ENCODE assay signal across 15 mouse cellular contexts in the genomic region with DNA sequence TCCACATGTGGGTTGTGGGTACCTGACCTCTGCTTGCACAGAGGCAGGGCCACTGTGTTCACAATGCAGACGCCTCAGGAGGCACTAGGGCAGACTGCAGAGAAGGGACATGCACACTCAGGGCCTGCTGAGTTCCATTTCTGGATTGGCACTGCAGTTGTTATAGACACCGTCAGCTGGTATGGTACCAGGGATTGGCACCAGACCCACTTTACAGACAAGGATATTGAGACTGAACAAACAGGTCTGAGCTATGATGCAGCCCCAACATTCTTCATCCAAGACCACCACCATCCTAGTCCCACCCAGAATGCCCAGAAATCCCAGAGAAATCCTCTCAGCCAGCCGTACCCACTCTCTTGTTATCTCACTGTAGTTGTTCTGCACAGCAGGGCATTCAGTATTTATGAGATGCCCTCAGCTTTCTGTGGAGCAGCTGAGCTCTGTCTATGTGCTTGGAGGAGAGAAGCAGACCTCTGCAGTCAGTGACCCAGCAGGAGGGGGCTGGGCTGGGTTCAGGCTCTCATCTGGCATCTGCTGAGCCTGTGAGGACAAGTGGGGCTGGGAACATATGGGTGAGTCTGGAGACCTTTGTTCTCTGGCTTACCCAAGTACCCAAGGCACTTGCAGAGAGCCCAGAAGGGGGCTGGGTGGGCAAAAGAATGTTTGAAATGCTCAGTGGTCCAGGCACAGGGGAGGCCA. TPM values are rescaled to one million over a fixed set of nuclear protein-coding genes. Genes with fewer than 3 reads are reported as not detected.
A peak's percentile ranks its signal among the peaks of the same experiment; 100 is the strongest.
DNase-seq lines count a peak whose midpoint lies in the region; ATAC-seq and TF ChIP-seq lines count a peak whose summit lies in the region.
"Had no signal": no experiment of that assay in that cellular context is flagged by ENCODE, and none has a peak within 500 bp of the region (broad histone marks: within the 10 kb centered on the region; RNA-seq: fewer than 3 reads in every experiment).

No protein-coding gene starts in this region.

- H3K4me2 ChIP-seq in embryonic facial prominence, embryonic 15.5 days (replicated peaks), result no peak overlapping the region
- no peak overlapping the region for H3K4me2 ChIP-seq in forebrain, embryonic 14.5 days (ENCODE audit: low read length)
- H3K4me2 ChIP-seq in hindbrain, postnatal 0 days (ENCODE audit: low read depth, low read length), result no peak overlapping the region
- H3K4me2 ChIP-seq in neural tube, embryonic 11.5 days (ENCODE audit: low read depth), result no peak overlapping the region
- H3K4me2 ChIP-seq in intestine, postnatal 0 days (replicated peaks; ENCODE audit: low read depth), result no peak overlapping the region

- no peaks in the 10 kb centered on the region for H3K36me3 ChIP-seq in embryonic facial prominence, embryonic 15.5 days
- no peaks in the 10 kb centered on the region for H3K36me3 ChIP-seq in forebrain, embryonic 14.5 days (ENCODE audit: control insufficient read depth, insufficient read depth, low read length)
- no peaks in the 10 kb centered on the region for H3K36me3 ChIP-seq in hindbrain, postnatal 0 days (ENCODE audit: insufficient read depth, low read length)
- no peaks in the 10 kb centered on the region for H3K36me3 ChIP-seq in neural tube, embryonic 11.5 days (ENCODE audit: control insufficient read depth, insufficient read depth, low read length)
- no peaks in the 10 kb centered on the region for H3K36me3 ChIP-seq in intestine, postnatal 0 days (ENCODE audit: control insufficient read depth, insufficient read depth)

- 66% methylated on average over 3 of the region's 3 CpGs for WGBS in embryonic facial prominence, embryonic 15.5 days
- WGBS in forebrain, embryonic 14.5 days, result 50% methylated on average over 3 of the region's 3 CpGs
- WGBS in hindbrain, postnatal 0 days, result 28% methylated on average over 3 of the region's 3 CpGs
- 58% methylated on average over 3 of the region's 3 CpGs for WGBS in neural tube, embryonic 11.5 days
- 75% methylated on average over 3 of the region's 3 CpGs for WGBS in intestine, postnatal 0 days

- ATAC-seq in embryonic facial prominence, embryonic 15.5 days (ENCODE audit: insufficient number of reproducible peaks, low FRiP score, low TSS enrichment, low read depth), result peak; percentile 13; the same call in 1 of the 2 replicates
- ATAC-seq in forebrain, embryonic 14.5 days, result peak; percentile 44
- ATAC-seq in hindbrain, postnatal 0 days, result no peak; the same call in 1 of the 2 replicates
- ATAC-seq in neural tube, embryonic 11.5 days (ENCODE audit: insufficient read depth, low FRiP score, low TSS enrichment), result peak; percentile 46; the same call in 1 of the 2 replicates
- no peak for ATAC-seq in intestine, postnatal 0 days
- ATAC-seq: intestine, embryonic 16.5 days had no signal

- no peak overlapping the region for H3K27ac ChIP-seq in embryonic facial prominence, embryonic 15.5 days (replicated peaks)
- H3K27ac ChIP-seq in forebrain, embryonic 14.5 days (ENCODE audit: low read depth, low read length), result peak overlapping the region; percentile 87
- peak overlapping the region; percentile 88; the same call in 1 of the 2 replicates for H3K27ac ChIP-seq in hindbrain, postnatal 0 days
- peak overlapping the region; percentile 96 for H3K27ac ChIP-seq in neural tube, embryonic 11.5 days (ENCODE audit: low read depth, low read length)
- H3K27ac ChIP-seq in intestine, postnatal 0 days (ENCODE audit: low read depth, low read length), result no peak overlapping the region

- DNase-seq in forebrain, embryonic 14.5 days (ENCODE audit: low spot score), result peak; percentile 69
- DNase-seq in hindbrain, postnatal 0 days (ENCODE audit: low spot score), result peak; percentile 39
- peak; percentile 73 for DNase-seq in neural tube, embryonic 11.5 days (ENCODE audit: low spot score)
- DNase-seq in adrenal gland, postnatal 10 days, result no peak
- no peak for DNase-seq in kidney, postnatal 10 days
- DNase-seq in left cerebral cortex, adult 8-10 months (ENCODE audit: low spot score in 2 of 2), result no peak
- DNase-seq: adrenal gland, postnatal 25 days; heart, adult 18-20 months; lung, postnatal 36 days had no signal

- H3K9me3 ChIP-seq in embryonic facial prominence, embryonic 15.5 days (replicated peaks), result no peaks in the 10 kb centered on the region
- no peaks in the 10 kb centered on the region for H3K9me3 ChIP-seq in forebrain, embryonic 14.5 days (replicated peaks; ENCODE audit: control insufficient read depth, low read length)
- H3K9me3 ChIP-seq in hindbrain, postnatal 0 days (ENCODE audit: low read length), result no peaks in the 10 kb centered on the region
- no peaks in the 10 kb centered on the region for H3K9me3 ChIP-seq in neural tube, embryonic 11.5 days (ENCODE audit: control insufficient read depth, low read length)
- no peaks in the 10 kb centered on the region for H3K9me3 ChIP-seq in intestine, postnatal 0 days (ENCODE audit: control insufficient read depth)

- peaks cover 33% of the 10 kb centered on the region for H3K27me3 ChIP-seq in embryonic facial prominence, embryonic 15.5 days
- H3K27me3 ChIP-seq in forebrain, embryonic 14.5 days (replicated peaks; ENCODE audit: control insufficient read depth, insufficient read depth, low read length), result no peaks in the 10 kb centered on the region
- H3K27me3 ChIP-seq in hindbrain, postnatal 0 days (ENCODE audit: insufficient read depth, low read length), result no peaks in the 10 kb centered on the region
- H3K27me3 ChIP-seq in neural tube, embryonic 11.5 days (ENCODE audit: control insufficient read depth, insufficient read depth, low read length), result no peaks in the 10 kb centered on the region
- no peaks in the 10 kb centered on the region for H3K27me3 ChIP-seq in intestine, postnatal 0 days (replicated peaks; ENCODE audit: control insufficient read depth, insufficient read depth, low read length)

- no peak overlapping the region for H3K4me3 ChIP-seq in embryonic facial prominence, embryonic 15.5 days (replicated peaks)
- H3K4me3 ChIP-seq in forebrain, embryonic 14.5 days (ENCODE audit: low read depth, low read length), result no peak overlapping the region
- H3K4me3 ChIP-seq in hindbrain, postnatal 0 days (ENCODE audit: low read length), result no peak overlapping the region
- no peak overlapping the region for H3K4me3 ChIP-seq in neural tube, embryonic 11.5 days (ENCODE audit: low read depth, low read length)
- H3K4me3 ChIP-seq in intestine, postnatal 0 days (ENCODE audit: low read depth, low read length), result no peak overlapping the region
- H3K4me3 ChIP-seq: myocyte had no signal

- H3K9ac ChIP-seq in embryonic facial prominence, embryonic 15.5 days, result no peak overlapping the region
- H3K9ac ChIP-seq in forebrain, embryonic 14.5 days (ENCODE audit: low read length), result no peak overlapping the region
- H3K9ac ChIP-seq in hindbrain, postnatal 0 days (replicated peaks; ENCODE audit: low read length), result no peak overlapping the region
- H3K9ac ChIP-seq in neural tube, embryonic 11.5 days (ENCODE audit: low read length), result peak overlapping the region; percentile 33
- H3K9ac ChIP-seq in intestine, postnatal 0 days (ENCODE audit: low read depth, low read length), result no peak overlapping the region

- no peak for TF ChIP-seq CTCF in hindbrain, postnatal 0 days (IDR thresholded peaks at IDR 0.05; ENCODE audit: low read depth)
- TF ChIP-seq CTCF in intestine, postnatal 0 days (IDR thresholded peaks at IDR 0.05; ENCODE audit: low read depth), result no peak

- H3K4me1 ChIP-seq in embryonic facial prominence, embryonic 15.5 days, result peaks cover 6% of the 10 kb centered on the region; the same call in 1 of the 2 replicates
- peaks cover 19% of the 10 kb centered on the region for H3K4me1 ChIP-seq in forebrain, embryonic 14.5 days (ENCODE audit: control insufficient read depth, insufficient read depth, low read length)
- H3K4me1 ChIP-seq in hindbrain, postnatal 0 days (ENCODE audit: insufficient read depth, low read length), result no peaks in the 10 kb centered on the region; the same call in 1 of the 2 replicates
- peaks cover 32% of the 10 kb centered on the region for H3K4me1 ChIP-seq in neural tube, embryonic 11.5 days (ENCODE audit: control insufficient read depth, insufficient read depth, low read length)
- H3K4me1 ChIP-seq in intestine, postnatal 0 days (replicated peaks; ENCODE audit: control insufficient read depth, insufficient read depth, low read length), result 0 out of 2 replicates have a peak, but pooled peaks cover 6% of the 10 kb centered on the region

RNA-seq across cellular contexts. Expression of a gene that starts 13.4 kb away (rescaled TPM):
- polyA plus RNA-seq in embryonic facial prominence, embryonic 15.5 days (2015; fragmentation: Nextera tagmentation; extraction: Ambion mirVana), result 3.4 and 3.7 TPM in 2 replicates
- polyA plus RNA-seq in forebrain, embryonic 14.5 days (2014; fragmentation: Nextera tagmentation; extraction: Ambion mirVana), result 1.4 and 2.2 TPM in 2 replicates
- total RNA-seq in hindbrain, postnatal 0 days (2014; rRNA removed), result 0.26 and 1.8 TPM in 2 replicates
- 1.6 and 2.4 TPM in 2 replicates for polyA plus RNA-seq in hindbrain, postnatal 0 days (2015; fragmentation: Nextera tagmentation; extraction: Ambion mirVana)
- polyA plus RNA-seq in neural tube, embryonic 11.5 days (2014; fragmentation: Nextera tagmentation; extraction: Ambion mirVana), result 0.53 and 1.3 TPM in 2 replicates
- 1.1 and 1.3 TPM in 2 replicates for polyA plus RNA-seq in intestine, postnatal 0 days (2015; fragmentation: Nextera tagmentation; extraction: Ambion mirVana)
- 10 to 100 TPM in 1 of 2 experiments, 1 to 10 TPM in 1; 7.9 to 17.4 TPM for total RNA-seq in adrenal gland, postnatal 10 days (2021)
- total RNA-seq in left cerebral cortex, adult 8-10 months (2022), result 1 to 10 TPM in 1 of 4 experiments, under 1 TPM in 3; 0.51 to 1.5 (median 0.82) TPM
- total RNA-seq: common myeloid progenitor, adult 5-6 weeks had no signal

RNA-seq across cellular contexts. Expression of a gene that starts 16.7 kb away (rescaled TPM):
- 6.8 and 7.7 TPM in 2 replicates for polyA plus RNA-seq in embryonic facial prominence, embryonic 15.5 days (2015; fragmentation: Nextera tagmentation; extraction: Ambion mirVana)
- 2.5 and 4.6 TPM in 2 replicates for polyA plus RNA-seq in forebrain, embryonic 14.5 days (2014; fragmentation: Nextera tagmentation; extraction: Ambion mirVana)
- 8.0 and 11.7 TPM in 2 replicates for total RNA-seq in hindbrain, postnatal 0 days (2014; rRNA removed)
- 14.2 and 14.6 TPM in 2 replicates for polyA plus RNA-seq in hindbrain, postnatal 0 days (2015; fragmentation: Nextera tagmentation; extraction: Ambion mirVana)
- polyA plus RNA-seq in neural tube, embryonic 11.5 days (2014; fragmentation: Nextera tagmentation; extraction: Ambion mirVana), result 0.53 and 0.90 TPM in 2 replicates
- polyA plus RNA-seq in intestine, postnatal 0 days (2015; fragmentation: Nextera tagmentation; extraction: Ambion mirVana), result 0.22 and 0.34 TPM in 2 replicates
- 1 to 10 TPM; 1.4 to 2.2 TPM for total RNA-seq in adrenal gland, postnatal 10 days (2021)
- total RNA-seq in left cerebral cortex, adult 8-10 months (2022), result 1 to 10 TPM; 4.3 to 8.2 (median 5.4) TPM
- total RNA-seq: common myeloid progenitor, adult 5-6 weeks; liver, adult 2 months had no signal
- polyA plus RNA-seq: liver, adult 2 months had no signal

RNA-seq across cellular contexts. Expression of a gene that starts 37.6 kb away (rescaled TPM):
- polyA plus RNA-seq in embryonic facial prominence, embryonic 15.5 days (2015; fragmentation: Nextera tagmentation; extraction: Ambion mirVana), result 51.0 and 52.0 TPM in 2 replicates
- polyA plus RNA-seq in forebrain, embryonic 14.5 days (2014; fragmentation: Nextera tagmentation; extraction: Ambion mirVana), result 29.5 and 30.6 TPM in 2 replicates
- 46.9 and 57.0 TPM in 2 replicates for total RNA-seq in hindbrain, postnatal 0 days (2014; rRNA removed)
- 34.4 and 37.0 TPM in 2 replicates for polyA plus RNA-seq in hindbrain, postnatal 0 days (2015; fragmentation: Nextera tagmentation; extraction: Ambion mirVana)
- polyA plus RNA-seq in neural tube, embryonic 11.5 days (2014; fragmentation: Nextera tagmentation; extraction: Ambion mirVana), result 28.6 and 30.0 TPM in 2 replicates
- polyA plus RNA-seq in intestine, postnatal 0 days (2015; fragmentation: Nextera tagmentation; extraction: Ambion mirVana), result 45.3 and 48.4 TPM in 2 replicates
- total RNA-seq in adrenal gland, postnatal 10 days (2021), result 100 to 1,000 TPM; 116 to 169 TPM
- total RNA-seq in left cerebral cortex, adult 8-10 months (2022), result 10 to 100 TPM; 33.8 to 43.3 (median 38.6) TPM

Comparison
In these comparisons a context has a peak if more than half of its experiments do, and no peak if none do; other contexts are left out.
1. ATAC-seq: peak in embryonic facial prominence, embryonic 15.5 days (single experiment), forebrain, embryonic 14.5 days (single experiment) and neural tube, embryonic 11.5 days (single experiment); none in hindbrain, postnatal 0 days (single experiment) and intestine, postnatal 0 days (single experiment).
2. H3K27ac ChIP-seq: peak in forebrain, embryonic 14.5 days (single experiment), hindbrain, postnatal 0 days (single experiment) and neural tube, embryonic 11.5 days (single experiment); none in embryonic facial prominence, embryonic 15.5 days (single experiment) and intestine, postnatal 0 days (single experiment).
3. DNase-seq: peak in forebrain, embryonic 14.5 days (single experiment), hindbrain, postnatal 0 days (single experiment) and neural tube, embryonic 11.5 days (single experiment); none in adrenal gland, postnatal 10 days (single experiment), kidney, postnatal 10 days (single experiment) and left cerebral cortex, adult 8-10 months (0 of 2).